Mouse (Mus musculus): ENCODE results near the gene Jak1.

Jak1 gene

DNA sequence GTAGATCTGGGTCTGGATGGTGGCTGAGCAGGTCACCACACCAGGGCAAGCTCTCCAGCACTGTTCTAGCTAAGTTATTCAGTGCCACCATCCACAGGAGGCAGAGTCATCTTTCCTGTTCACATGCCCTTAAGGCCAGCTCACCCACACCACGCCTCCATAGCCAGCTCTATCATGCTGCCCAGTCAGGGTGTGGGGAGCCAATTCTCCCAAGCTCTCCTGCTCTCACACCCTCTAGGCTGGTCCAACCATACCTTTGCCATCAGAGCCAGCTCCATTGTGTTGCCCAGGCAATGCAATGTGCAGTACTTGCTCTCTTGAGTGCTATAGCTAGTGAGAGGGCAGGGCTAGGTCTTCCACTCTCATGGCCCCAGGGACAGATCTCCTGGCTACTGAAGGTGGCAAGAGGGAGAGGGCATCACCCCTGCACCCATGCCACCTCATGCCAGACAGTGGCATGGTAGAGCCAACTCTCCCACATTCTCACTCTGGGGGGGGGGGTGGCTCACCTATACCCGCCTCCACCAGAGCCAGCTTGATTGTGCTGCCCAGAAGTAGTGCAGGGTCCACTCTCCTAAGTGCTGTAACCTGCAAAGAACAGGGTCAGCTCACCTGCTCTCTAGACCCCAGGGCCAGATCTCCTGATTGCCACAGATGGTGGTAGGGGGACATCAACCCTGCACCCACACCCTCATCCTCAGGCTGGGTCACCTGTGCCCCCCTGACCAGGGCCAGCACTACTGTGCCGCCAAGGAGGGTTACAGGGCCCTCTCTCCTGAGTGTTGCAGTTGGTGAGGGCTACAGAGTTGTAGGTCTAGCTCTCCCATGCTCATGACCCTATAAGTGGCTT lies 25.5 kb downstream of the Jak1 start:
- DNase-seq (ENCODE audit: low read depth) = no peak

DNA sequence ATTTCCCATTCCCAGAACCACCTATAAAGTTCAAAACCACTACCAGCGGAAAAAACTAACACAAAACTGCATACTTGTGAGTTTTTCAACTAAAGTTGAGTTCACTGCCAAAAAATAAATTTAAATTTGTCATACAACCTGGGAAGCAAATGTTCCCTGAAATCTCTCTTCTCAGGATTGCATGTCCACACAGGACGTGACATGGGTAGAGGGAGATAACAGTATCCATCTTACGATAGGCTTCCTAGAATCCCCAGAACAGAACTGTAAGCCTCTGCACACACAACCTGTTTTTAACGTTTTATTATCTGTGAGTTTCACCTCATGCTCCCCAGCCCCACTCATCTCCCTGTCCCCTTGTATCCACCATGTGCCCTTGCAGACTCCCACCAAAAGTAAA lies 26.5 kb downstream of the Jak1 start:
- DNase-seq (ENCODE audit: low read depth) = no peak

DNA sequence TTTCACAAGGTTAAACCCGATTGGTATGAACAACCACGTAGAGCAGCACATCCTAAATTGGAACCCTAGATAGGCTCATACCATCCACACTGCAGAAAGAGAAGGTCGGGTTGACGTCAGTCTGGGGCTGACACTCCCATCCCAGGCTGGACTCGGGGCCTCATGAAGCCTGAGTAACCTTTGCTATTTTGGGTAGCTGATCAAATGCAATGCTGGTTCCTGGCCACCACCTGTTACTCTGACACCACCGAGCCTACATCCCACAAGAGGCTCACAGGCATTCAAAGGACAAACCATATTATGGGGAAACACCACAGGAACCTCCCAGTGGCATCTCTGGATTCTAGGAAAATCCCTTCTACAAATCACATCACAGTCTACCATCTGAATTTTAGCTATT lies 28.3 kb downstream of the Jak1 start:
- no peak for DNase-seq (ENCODE audit: low read depth)

DNA sequence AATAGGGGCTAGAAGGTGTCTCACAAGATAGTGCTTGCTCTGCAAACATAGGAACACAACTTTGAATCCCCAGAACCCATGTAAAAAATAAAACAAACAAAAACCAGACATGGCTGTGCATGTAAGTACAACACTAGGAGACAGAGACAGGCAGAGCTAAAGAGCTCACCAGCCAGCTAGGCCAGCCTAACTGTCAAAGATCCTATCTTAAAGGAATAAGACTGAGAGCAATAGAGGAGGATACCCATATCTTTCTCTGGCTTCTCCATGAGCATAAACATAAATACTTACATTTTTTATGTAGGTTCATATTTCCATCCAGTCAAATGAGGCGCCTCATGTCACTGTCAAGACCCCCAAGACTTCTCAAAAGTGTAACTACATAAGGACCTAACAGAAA lies 29.1 kb downstream of the Jak1 start:
- no peak for DNase-seq (ENCODE audit: low read depth)

DNA sequence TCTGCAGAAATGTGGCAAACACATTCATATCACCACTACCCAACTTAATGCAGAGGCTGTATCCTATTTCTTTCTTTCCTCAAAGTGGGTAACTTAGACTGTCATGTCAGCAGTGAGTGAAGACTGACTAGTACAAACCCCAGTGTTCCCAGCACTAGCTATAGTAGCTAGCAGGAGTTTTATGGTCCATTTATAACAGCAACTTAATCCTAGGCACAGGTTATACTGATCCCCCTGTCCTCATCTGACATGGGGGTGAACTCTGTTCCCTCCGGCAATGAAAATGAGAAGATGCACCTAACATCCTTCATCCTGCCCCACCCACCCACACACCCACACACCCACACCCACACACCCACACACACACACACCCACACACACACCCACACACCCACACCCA lies 30.3 kb downstream of the Jak1 start:
- DNase-seq (ENCODE audit: low read depth) = no peak

DNA sequence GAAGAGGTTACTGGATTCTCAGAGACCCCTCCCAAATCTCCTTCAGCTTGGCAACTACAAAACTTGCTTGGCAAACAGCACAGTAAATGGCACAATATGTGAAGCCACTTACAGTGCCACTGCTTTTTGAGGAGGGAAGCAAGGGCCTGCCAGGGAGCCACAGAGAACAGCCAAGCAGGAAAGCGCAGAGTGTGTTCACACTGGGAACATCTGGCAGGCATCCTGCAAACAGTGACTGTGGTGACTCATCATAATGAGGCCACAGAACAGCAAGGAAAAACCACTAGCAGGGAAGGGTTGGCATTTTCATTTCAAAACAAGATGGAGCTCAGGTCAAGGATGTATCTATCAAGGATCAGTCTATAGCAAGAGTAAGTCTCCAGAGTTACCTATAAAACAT lies 30.8 kb downstream of the Jak1 start:
- DNase-seq (ENCODE audit: low read depth) = no peak

DNA sequence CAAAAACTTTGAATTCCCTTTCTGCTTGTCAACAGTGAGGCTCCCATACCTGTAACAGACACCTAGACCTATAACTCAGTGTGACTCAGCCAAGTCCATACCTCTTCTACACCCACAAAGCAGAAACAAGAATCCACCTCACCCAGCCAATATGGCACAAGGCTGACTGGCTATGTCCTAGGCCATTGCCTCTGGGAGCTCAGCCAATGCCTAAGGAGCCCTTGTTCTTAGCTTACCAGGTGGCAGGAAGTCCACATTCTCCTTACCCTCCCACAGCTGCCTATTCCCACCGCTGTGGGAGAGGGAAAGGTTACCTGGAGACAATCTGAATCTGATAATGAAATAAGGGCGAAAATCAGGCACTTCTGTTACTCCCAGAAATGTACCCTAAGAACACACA lies 34.5 kb downstream of the Jak1 start:
- no peak for DNase-seq (ENCODE audit: low read depth)

DNA sequence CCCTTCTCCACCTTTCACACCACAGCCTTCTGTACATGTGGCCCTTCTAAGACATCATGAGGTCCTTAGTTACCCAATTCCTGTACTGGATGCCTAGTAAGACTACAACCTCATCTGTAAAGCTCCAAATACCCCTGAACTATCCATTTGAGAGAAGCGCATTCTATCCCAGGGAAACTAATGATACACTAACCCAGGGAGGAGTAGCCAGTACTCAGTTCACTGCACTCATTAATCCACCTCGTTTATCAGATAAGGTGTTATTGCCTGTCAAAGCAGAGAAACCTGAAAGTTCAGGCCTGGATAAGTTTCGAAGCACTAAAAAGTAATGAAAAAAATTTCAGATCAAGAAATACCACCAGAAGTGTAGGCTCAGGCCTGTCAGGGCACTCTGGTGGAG lies 37.7 kb downstream of the Jak1 start:
- DNase-seq (ENCODE audit: low read depth) = no peak

DNA sequence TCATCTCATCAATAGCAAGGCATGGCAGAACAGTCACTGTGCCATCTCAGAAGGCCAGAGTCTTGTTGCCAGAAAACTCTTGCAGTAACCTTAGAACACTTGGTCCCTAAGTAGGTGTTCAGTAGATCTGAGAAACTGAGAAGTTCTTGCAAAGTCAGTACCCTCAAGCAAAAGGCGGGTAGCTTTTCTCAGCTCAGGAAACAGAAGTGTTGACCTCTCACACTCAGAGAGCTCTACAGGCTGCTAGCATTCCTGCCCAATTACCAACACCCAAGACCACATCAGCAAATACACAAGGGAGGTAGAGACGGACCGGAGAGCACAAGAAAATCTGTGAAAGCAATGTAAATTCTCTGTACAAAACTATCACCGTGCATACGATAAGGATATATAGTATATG lies 39.1 kb downstream of the Jak1 start:
- no peak for DNase-seq (ENCODE audit: low read depth)

DNA sequence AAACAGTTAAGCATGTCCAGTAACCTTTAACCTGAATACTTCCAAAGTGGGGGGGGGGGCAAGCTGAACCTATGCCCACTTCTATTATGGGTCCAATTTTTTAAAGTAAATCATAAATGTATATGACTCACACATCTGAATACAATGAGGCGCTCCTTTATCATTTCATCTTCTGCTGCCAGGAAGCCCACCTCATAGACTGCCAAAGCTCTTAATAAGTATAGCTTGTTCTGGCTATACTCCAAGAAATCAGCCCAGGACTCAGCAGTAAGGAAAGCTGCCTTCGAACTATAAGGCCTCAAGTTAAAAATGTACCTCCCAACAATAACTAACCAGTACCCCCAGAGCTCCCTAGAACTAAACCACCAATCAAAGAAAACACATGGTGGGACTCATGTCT lies 44.1 kb downstream of the Jak1 start:
- DNase-seq (ENCODE audit: low read depth) = no peak

DNA sequence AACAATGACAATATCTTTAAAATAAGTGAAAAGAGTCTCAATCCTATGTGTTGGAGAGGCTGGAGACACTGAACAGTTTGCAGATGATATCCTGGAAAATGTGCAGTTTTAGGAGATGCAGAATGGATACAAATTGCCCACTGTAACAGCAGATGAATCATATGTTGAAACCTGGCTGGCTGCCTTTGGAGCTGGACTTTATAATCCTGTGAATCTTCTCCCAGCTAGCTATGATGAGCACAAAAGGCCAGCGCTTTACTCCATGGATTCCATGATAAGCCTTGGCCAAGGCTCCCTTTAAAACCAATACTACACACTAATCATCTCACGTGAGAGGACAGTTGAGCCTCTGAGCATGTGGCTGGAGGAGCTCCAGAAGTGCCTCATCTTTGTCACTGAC lies 45.2 kb downstream of the Jak1 start:
- no peak for DNase-seq (ENCODE audit: low read depth)

DNA sequence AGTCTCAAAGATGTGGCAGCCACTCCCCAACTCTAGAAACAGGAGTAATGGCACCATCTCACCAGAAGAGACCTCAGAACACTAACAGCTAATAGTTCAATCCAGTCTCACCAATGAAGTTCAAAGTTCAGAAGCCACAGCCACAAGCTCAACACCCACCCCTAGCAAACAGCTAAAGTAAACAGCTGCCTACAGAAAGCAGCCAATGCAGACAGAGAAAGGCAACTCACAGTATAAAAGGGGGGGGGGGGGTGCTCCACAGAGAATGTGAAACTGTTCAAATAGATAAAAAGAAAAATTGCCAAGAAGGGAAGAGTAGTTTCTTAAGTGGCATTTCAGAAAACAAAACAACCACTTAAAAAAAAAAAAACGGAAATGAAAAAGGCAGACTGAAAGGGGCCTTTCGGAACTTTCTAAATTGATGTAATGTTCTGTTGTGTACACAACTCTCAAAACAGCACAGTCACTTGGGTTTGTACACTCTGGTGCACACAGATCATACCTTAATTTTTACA lies 48.0 kb downstream of the Jak1 start:
- no peak for DNase-seq (ENCODE audit: low read depth)

DNA sequence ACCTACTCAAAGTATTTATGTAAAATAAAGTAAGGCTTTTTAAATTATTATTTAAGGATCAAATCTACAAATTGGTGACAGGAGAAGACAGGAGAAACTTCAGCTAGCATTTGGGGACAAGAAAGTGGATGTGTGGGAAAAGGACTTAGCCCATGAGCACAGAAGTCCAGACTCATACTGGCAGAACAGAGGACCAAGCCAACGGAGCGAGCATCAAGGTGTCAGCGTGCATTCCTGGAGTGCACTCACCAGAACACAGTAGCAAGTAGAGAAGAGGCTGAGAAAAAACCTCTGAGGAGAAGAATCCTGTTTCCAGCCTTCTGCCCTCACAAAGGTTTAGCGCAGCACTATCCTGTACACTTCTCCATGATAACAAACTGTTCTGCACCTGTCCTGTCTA lies 48.8 kb downstream of the Jak1 start:
- no peak for DNase-seq (ENCODE audit: low read depth)

DNA sequence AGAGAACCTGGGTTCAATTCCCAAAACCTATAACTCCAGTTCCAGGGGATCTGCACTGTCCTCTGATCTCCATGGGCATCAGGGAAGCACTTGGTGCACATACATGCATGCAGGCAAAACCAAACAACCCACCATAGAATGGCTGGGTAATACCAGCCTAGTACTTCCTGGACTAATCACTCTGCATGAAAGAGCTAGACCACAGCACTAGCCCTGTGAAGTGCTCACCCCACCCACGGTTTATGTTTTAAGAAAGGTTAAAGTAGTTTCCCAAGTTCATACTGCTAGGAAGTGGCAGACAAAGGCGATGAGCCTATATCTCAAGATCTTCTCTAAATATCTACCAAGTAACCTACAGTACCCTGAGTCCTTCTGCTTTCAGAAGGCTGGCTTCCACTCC lies 51.6 kb downstream of the Jak1 start:
- DNase-seq (ENCODE audit: low read depth) = no peak

DNA sequence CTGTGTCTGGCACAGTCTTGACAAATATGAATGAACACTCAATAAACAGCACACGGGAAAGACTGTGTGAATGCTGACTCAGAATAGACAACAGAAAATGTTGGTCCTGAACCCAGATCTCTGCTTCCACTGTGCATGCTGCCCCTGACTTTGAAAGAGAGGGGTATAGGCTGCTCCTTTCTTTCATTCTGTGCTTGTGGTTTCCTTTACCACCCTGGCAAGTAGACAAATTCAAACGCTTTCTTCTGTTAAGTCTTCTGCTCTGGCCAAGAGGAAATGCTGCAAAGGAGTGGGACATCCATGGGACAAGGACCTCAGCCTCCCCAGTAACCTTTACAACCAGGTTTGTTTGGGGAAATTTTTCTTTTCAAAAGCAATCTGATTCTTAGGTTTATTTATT lies 57.6 kb downstream of the Jak1 start:
- no peak for DNase-seq (ENCODE audit: low read depth)

DNA sequence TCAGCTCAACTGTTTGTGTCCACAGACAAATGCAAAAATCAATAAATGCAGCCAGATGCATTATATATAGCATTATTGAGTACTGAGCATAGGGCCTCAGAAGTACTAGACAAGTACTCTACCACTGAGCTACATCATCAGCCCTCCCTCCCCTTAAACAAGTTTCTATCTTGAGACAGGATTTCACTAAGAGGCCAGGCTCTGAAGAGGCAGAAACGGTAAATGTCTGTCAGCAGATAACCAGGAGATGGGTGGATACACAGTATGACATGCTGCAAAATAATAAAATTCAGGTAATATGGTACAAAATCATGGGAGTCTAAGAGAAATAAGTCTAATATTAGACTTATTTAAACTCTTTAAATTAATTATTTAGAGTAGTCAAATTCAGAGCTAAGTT lies 61.6 kb downstream of the Jak1 start:
- DNase-seq (ENCODE audit: low read depth) = no peak

DNA sequence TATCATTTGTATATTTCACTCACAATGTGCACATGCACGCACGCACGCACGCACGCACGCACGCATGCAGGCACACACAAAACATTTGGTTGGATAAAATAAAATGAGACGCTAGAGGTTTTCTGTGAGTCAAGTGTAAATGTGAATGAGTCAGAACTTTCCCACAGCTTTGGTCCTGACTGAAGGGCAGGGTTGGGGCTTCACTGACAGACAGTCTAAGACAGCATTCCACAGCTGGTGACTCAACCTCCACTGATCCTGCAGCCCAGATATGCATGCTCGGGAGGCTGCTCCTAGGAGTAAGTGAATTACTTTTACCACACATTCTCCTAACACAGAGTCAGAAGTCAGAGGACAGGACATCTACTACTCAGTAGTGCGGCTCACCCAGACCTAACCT lies 62.5 kb downstream of the Jak1 start:
- no peak for DNase-seq (ENCODE audit: low read depth)

DNA sequence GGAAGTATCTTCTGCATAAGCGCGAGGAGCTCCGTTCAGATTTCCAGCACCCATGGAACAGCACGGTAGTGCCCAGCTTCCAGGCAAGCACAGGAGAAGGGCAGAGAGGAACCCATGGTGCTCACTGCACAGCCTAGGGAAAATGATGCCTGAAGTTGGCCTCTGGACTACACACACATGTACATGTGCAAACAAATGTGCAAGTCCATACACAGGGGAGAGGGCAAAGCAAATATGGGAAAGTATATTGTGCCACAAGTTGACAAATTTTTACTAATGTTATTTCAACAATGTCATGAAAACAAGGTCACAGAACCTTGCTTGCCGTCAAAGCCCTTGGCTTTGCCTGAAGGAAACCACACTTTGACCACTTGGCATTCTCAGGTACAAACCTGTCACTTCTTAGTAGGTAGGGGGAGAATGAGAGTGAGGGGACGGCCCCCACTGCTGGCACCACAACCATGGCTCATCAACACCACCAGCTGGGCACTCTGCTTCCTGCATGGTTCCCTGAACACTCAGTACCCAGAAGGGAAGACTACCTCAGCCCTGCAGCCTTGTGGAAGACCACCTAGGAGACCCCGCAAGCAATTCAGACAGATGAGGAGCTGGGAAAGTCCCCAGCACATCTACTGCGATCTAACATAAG lies 65.5 kb downstream of the Jak1 start:
- no peak for DNase-seq (ENCODE audit: low read depth)

DNA sequence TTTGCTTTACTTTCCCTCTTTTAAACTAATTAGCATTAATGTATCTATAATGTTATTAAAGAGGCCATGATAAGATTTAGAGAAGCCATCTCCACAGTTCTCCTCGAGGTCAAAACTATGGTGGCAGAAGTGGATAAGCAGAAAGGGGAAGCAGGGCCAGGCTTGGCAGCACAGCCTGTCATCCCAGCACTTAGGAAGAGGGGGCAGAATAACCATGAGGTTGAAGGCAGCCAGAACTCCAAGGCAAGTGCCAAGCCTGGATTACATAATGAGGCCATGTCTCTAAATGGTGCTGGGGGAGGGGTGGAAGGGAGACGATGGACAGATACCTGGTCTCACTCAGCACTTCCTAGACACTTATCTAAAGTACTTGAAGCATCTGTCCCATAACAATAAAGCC lies 66.7 kb downstream of the Jak1 start:
- no peak for DNase-seq (ENCODE audit: low read depth)

DNA sequence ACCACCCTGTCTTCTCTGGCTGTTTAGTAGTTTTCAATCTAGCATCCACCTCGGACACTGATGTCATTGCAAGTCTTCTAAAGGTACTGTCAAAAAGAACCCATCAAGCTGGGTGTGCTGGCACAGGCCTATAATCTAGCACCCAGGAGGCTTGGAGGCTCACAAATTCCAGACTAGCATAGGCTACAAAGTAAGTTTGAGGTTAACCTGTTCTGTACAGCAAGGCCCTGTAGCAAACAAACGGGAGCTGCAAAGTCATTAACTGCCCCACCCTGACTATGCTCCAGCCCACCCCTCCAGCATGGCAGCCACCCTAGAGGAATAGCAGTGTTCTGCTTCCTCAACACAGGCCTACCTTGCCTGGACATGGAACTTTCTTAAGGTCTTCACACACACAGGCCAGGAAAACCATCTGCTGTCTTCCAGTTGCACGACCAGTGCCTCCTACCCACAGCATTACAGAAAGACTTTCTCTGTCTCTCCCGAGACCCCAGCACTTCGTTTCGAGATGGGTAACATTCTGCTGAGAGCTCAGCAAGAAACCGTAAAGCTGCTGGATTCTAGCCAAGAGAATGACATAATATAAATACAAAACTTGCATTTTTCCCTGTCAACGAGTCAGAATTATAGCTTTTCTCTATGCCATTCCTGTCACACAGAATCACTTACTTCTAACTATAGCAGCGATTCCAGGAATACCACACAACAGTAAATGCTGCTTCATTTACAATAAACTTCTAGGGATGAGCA lies 67.5 kb downstream of the Jak1 start:
- DNase-seq (ENCODE audit: low read depth) = no peak

DNA sequence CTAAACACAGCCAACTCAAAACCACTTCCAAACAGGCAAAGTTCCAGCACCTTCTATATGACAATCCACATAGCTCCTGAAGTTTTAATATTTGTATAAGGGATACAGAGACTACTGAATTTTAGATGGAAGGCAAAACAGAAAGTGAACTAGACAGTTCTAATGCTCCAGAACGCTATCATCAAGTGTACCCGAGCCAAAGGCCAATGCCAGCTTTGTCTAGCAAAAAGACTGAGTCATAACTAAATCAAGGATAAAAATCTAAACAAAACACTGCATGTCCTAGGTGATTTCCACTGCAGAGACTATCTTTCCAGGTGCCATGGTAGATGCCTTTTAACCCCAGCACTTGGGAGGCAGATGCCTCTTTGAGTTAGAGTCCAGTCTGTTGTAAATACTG lies 68.7 kb downstream of the Jak1 start:
- DNase-seq (ENCODE audit: low read depth) = no peak

DNA sequence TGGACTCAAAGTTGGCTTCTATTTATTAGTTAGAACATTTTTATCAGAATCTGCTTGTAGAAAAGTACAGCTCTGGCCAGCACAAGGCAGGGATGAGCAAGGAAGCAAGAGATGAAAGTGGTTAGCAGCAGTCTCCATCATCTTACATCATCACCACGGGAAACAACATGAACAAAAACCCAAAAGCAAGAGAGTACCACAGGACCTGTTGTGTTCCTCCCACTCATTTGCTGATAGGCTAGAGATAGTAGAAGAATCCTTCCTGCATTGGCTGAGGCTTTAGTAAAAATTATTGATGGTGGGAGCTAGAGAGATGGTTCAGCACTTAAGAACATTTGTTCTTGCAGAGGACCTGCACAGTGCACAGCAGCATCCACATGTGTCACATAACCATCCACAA lies 70.9 kb downstream of the Jak1 start:
- DNase-seq (ENCODE audit: low read depth) = no peak
